11 mouse cellular contexts compared by ENCODE assay signal in the genomic region with DNA sequence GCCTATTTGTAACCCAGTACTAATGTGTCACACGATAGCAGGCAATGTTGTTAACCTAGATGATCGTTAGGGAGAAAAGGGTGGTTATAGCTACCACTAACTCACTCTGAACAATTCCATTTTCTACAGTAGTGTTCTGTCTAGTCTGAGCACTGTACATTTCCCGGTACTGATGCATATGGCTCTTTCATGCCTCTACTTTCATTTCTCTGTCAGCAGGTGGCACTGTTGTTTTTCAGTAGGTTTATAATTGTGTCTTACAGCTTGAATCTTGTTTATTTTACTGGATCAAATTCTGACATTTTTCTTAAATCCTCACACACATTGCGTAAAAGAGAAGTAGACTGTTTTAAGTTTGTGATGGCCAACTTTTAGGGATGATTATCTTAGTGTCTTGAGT. TPM values are rescaled to one million over a fixed set of nuclear protein-coding genes. Genes with fewer than 3 reads are reported as not detected.
A peak's percentile ranks its signal among the peaks of the same experiment; 100 is the strongest.
DNase-seq lines count a peak whose midpoint lies in the region; ATAC-seq lines count a peak whose summit lies in the region.
"Had no signal": no experiment of that assay in that cellular context is flagged by ENCODE, and none has a peak within 500 bp of the region (broad histone marks: within the 10 kb centered on the region; RNA-seq: fewer than 3 reads in every experiment).

No protein-coding gene starts in this region.

- H3K4me2 ChIP-seq in heart, embryonic 12.5 days = no peak overlapping the region
- H3K4me2 ChIP-seq in midbrain, embryonic 14.5 days (ENCODE audit: low read length) = no peak overlapping the region
- no peak overlapping the region for H3K4me2 ChIP-seq in midbrain, embryonic 11.5 days
- H3K4me2 ChIP-seq in embryonic facial prominence, embryonic 14.5 days (ENCODE audit: low read depth, low read length) = no peak overlapping the region
- no peak overlapping the region for H3K4me2 ChIP-seq in stomach, embryonic 16.5 days (ENCODE audit: low read depth, low read length)
- H3K4me2 ChIP-seq: limb, embryonic 13.5 days had no signal

- H3K9me3 ChIP-seq in heart, embryonic 12.5 days (replicated peaks) = no peaks in the 10 kb centered on the region
- no peaks in the 10 kb centered on the region for H3K9me3 ChIP-seq in midbrain, embryonic 14.5 days (ENCODE audit: control insufficient read depth, low read length)
- H3K9me3 ChIP-seq in midbrain, embryonic 11.5 days (ENCODE audit: control insufficient read depth, low read length) = no peaks in the 10 kb centered on the region
- H3K9me3 ChIP-seq in embryonic facial prominence, embryonic 14.5 days (ENCODE audit: control insufficient read depth, low read length) = no peaks in the 10 kb centered on the region
- H3K9me3 ChIP-seq in stomach, embryonic 16.5 days (replicated peaks; ENCODE audit: control insufficient read depth, low read length) = no peaks in the 10 kb centered on the region
- H3K9me3 ChIP-seq: limb, embryonic 13.5 days had no signal

- H3K4me1 ChIP-seq in heart, embryonic 12.5 days (replicated peaks) = peaks cover 10% of the 10 kb centered on the region
- no peaks in the 10 kb centered on the region for H3K4me1 ChIP-seq in midbrain, embryonic 14.5 days (ENCODE audit: control insufficient read depth, insufficient read depth, low read length)
- no peaks in the 10 kb centered on the region for H3K4me1 ChIP-seq in midbrain, embryonic 11.5 days (ENCODE audit: control insufficient read depth, insufficient read depth, low read length)
- H3K4me1 ChIP-seq in embryonic facial prominence, embryonic 14.5 days (ENCODE audit: control insufficient read depth, insufficient read depth, low read length) = no peaks in the 10 kb centered on the region
- no peaks in the 10 kb centered on the region for H3K4me1 ChIP-seq in stomach, embryonic 16.5 days (ENCODE audit: control insufficient read depth, insufficient read depth, low read length)
- H3K4me1 ChIP-seq: limb, embryonic 13.5 days had no signal

- no peak overlapping the region for H3K27ac ChIP-seq in heart, embryonic 12.5 days (ENCODE audit: poor library complexity, severe bottlenecking)
- no peak overlapping the region for H3K27ac ChIP-seq in midbrain, embryonic 14.5 days (replicated peaks; ENCODE audit: low read depth, low read length)
- no peak overlapping the region for H3K27ac ChIP-seq in midbrain, embryonic 11.5 days (ENCODE audit: low read depth, low read length)
- no peak overlapping the region for H3K27ac ChIP-seq in embryonic facial prominence, embryonic 14.5 days (replicated peaks; ENCODE audit: low read depth, low read length)
- no peak overlapping the region for H3K27ac ChIP-seq in stomach, embryonic 16.5 days (ENCODE audit: low read length)
- H3K27ac ChIP-seq: limb, embryonic 13.5 days had no signal

- peak; percentile 31 to 45 for DNase-seq in heart, postnatal 10 days
- DNase-seq in midbrain, embryonic 14.5 days = peak; percentile 84
- no peak for DNase-seq in midbrain, embryonic 11.5 days (ENCODE audit: low spot score, missing footprints)
- peak; percentile 72 for DNase-seq in embryonic facial prominence, embryonic 14.5 days (ENCODE audit: low spot score)
- DNase-seq in testis, postnatal 14 days (ENCODE audit: low spot score) = no peak
- no peak for DNase-seq in kidney, adult 11 months
- DNase-seq: heart, postnatal 36 days; thymus, postnatal 14 days had no signal

- H3K9ac ChIP-seq in heart, embryonic 12.5 days = no peak overlapping the region
- no peak overlapping the region for H3K9ac ChIP-seq in midbrain, embryonic 14.5 days (replicated peaks; ENCODE audit: low read length)
- no peak overlapping the region for H3K9ac ChIP-seq in midbrain, embryonic 11.5 days (ENCODE audit: low read length)
- no peak overlapping the region for H3K9ac ChIP-seq in embryonic facial prominence, embryonic 14.5 days (ENCODE audit: low read depth, low read length)
- no peak overlapping the region for H3K9ac ChIP-seq in stomach, embryonic 16.5 days (ENCODE audit: low read length)
- H3K9ac ChIP-seq: limb, embryonic 13.5 days had no signal

- peaks cover 60% of the 10 kb centered on the region for H3K36me3 ChIP-seq in heart, embryonic 12.5 days
- peaks cover 55% of the 10 kb centered on the region for H3K36me3 ChIP-seq in midbrain, embryonic 14.5 days (ENCODE audit: control insufficient read depth, insufficient read depth, low read length)
- H3K36me3 ChIP-seq in midbrain, embryonic 11.5 days (ENCODE audit: control insufficient read depth, insufficient read depth, low read length) = peaks cover 16% of the 10 kb centered on the region; the same call in 1 of the 2 replicates
- H3K36me3 ChIP-seq in embryonic facial prominence, embryonic 14.5 days (ENCODE audit: control insufficient read depth, insufficient read depth, low read length) = peaks cover 53% of the 10 kb centered on the region
- H3K36me3 ChIP-seq in stomach, embryonic 16.5 days (ENCODE audit: control insufficient read depth, insufficient read depth, low read length) = peaks cover 23% of the 10 kb centered on the region

- no peak overlapping the region for H3K4me3 ChIP-seq in heart, embryonic 12.5 days
- H3K4me3 ChIP-seq in midbrain, embryonic 14.5 days (replicated peaks; ENCODE audit: low read depth, low read length) = no peak overlapping the region
- H3K4me3 ChIP-seq in midbrain, embryonic 11.5 days (ENCODE audit: low read depth, low read length) = no peak overlapping the region
- H3K4me3 ChIP-seq in embryonic facial prominence, embryonic 14.5 days (ENCODE audit: low read depth, low read length) = no peak overlapping the region
- no peak overlapping the region for H3K4me3 ChIP-seq in stomach, embryonic 16.5 days (replicated peaks; ENCODE audit: low read length)
- H3K4me3 ChIP-seq: limb, embryonic 13.5 days had no signal

- H3K27me3 ChIP-seq in heart, embryonic 12.5 days (replicated peaks) = no peaks in the 10 kb centered on the region
- no peaks in the 10 kb centered on the region for H3K27me3 ChIP-seq in midbrain, embryonic 14.5 days (ENCODE audit: control insufficient read depth, insufficient read depth, low read length)
- no peaks in the 10 kb centered on the region for H3K27me3 ChIP-seq in midbrain, embryonic 11.5 days (ENCODE audit: control insufficient read depth, insufficient read depth, low read length)
- H3K27me3 ChIP-seq in embryonic facial prominence, embryonic 14.5 days (replicated peaks; ENCODE audit: control insufficient read depth, insufficient read depth, low read length) = no peaks in the 10 kb centered on the region
- H3K27me3 ChIP-seq in stomach, embryonic 16.5 days (ENCODE audit: control insufficient read depth, insufficient read depth, low read length) = no peaks in the 10 kb centered on the region
- H3K27me3 ChIP-seq: limb, embryonic 13.5 days had no signal

- WGBS in heart, embryonic 12.5 days = 87% methylated on average over 4 of the region's 4 CpGs
- WGBS in midbrain, embryonic 14.5 days = 77% methylated on average over 4 of the region's 4 CpGs
- 90% methylated on average over 4 of the region's 4 CpGs for WGBS in midbrain, embryonic 11.5 days
- WGBS in embryonic facial prominence, embryonic 14.5 days = 62% methylated on average over 4 of the region's 4 CpGs
- WGBS in stomach, embryonic 16.5 days = 64% methylated on average over 4 of the region's 4 CpGs

- ATAC-seq in heart, embryonic 12.5 days (ENCODE audit: insufficient number of reproducible peaks, low FRiP score) = no peak
- no peak for ATAC-seq in midbrain, embryonic 14.5 days (ENCODE audit: low FRiP score, low TSS enrichment)
- no peak for ATAC-seq in midbrain, embryonic 11.5 days (ENCODE audit: low FRiP score)
- ATAC-seq in embryonic facial prominence, embryonic 14.5 days (ENCODE audit: low read depth) = peak; percentile 44
- ATAC-seq in stomach, embryonic 16.5 days (ENCODE audit: insufficient read depth, low FRiP score) = 0 out of 2 replicates have a peak, but pooled peaks have one; percentile 25

- intact Hi-C loops in heart, postnatal 10 days (cut with DNase I) = loop anchor here (2.0 kb wide), 1 partner anchor 216 kb away; no protein-coding TSS in a partner anchor

RNA-seq across cellular contexts. Expression of a gene that starts 54.6 kb away (rescaled TPM):
- 100 to 1,000 TPM; 144 to 156 TPM for total RNA-seq in heart, postnatal 10 days (2021)
- polyA plus RNA-seq in heart, embryonic 12.5 days (2016; fragmentation: Nextera tagmentation; extraction: Ambion mirVana) = 198 and 206 TPM in 2 replicates
- polyA plus RNA-seq in midbrain, embryonic 14.5 days (2014; fragmentation: Nextera tagmentation; extraction: Ambion mirVana) = 148 and 169 TPM in 2 replicates
- polyA plus RNA-seq in midbrain, embryonic 11.5 days (2014; fragmentation: Nextera tagmentation; extraction: Ambion mirVana) = 253 and 285 TPM in 2 replicates
- polyA plus RNA-seq in embryonic facial prominence, embryonic 14.5 days (2014; fragmentation: Nextera tagmentation; extraction: Ambion mirVana) = 159 and 160 TPM in 2 replicates
- 151 and 167 TPM in 2 replicates for polyA plus RNA-seq in stomach, embryonic 16.5 days (2015; fragmentation: Nextera tagmentation; extraction: Ambion mirVana)

Comparison
In these comparisons a context has a peak if more than half of its experiments do, and no peak if none do; other contexts are left out.
1. DNase-seq: peak in heart, postnatal 10 days (2 of 2), midbrain, embryonic 14.5 days (single experiment) and embryonic facial prominence, embryonic 14.5 days (single experiment); none in midbrain, embryonic 11.5 days (single experiment), testis, postnatal 14 days (single experiment) and kidney, adult 11 months (single experiment).
2. ATAC-seq: peak in embryonic facial prominence, embryonic 14.5 days (single experiment) and stomach, embryonic 16.5 days (single experiment); none in heart, embryonic 12.5 days (single experiment), midbrain, embryonic 14.5 days (single experiment) and midbrain, embryonic 11.5 days (single experiment).